Mouse (Mus musculus): Measurements from ENCODE around the gene Fbxo22. TPM values are rescaled to one million over a fixed set of nuclear protein-coding genes. Genes with fewer than 3 reads are reported as not detected.

Fbxo22 gene
- polyA plus RNA-seq, 1 experiment from 2014 or later, result 62.4 TPM

- ATAC-seq (ENCODE audit: insufficient number of reproducible peaks, insufficient read depth, low FRiP score, low read depth), result no peak
- Histone ChIP-seq H3K36me3 (ENCODE audit: control insufficient read depth, insufficient read depth, low read length) (peaks cover 27% of the 10 kb centered on the region), H3K27me3 (ENCODE audit: control insufficient read depth, insufficient read depth, low read length) (no peaks in the 10 kb centered on the region), H3K9me3 (ENCODE audit: control insufficient read depth, low read length) (no peaks in the 10 kb centered on the region), H3K9ac (ENCODE audit: low read length) (peak overlapping the region; percentile 84), H3K4me1 (ENCODE audit: control insufficient read depth in 2 of 2, insufficient read depth in 2 of 2, low read length in 2 of 2) (peaks cover 8 to 26% of the 10 kb centered on the region in 2 experiments), H3K4me2 (ENCODE audit: low read length) (peak overlapping the region; percentile 77), H3K4me3 (ENCODE audit: control insufficient read depth in 1 of 2, insufficient read depth in 1 of 2, low read depth in 1 of 2, low read length in 2 of 2) (peak overlapping the region; percentile 77 to 89), H3K27ac (replicated peaks in 1 of 2; ENCODE audit: control insufficient read depth in 1 of 2, insufficient read depth in 1 of 2, low read depth in 2 of 2, low read length in 2 of 2) (peak overlapping the region; percentile 83 to 88)
- whole genome bisulfite sequencing, result 0% methylated on average over 2 of the region's 2 CpGs
Observed at GRCm38 (mm10) chr9:55208458-55208789, 301 bp upstream of the Fbxo22 start.

- no peak for ATAC-seq (ENCODE audit: insufficient number of reproducible peaks, insufficient read depth, low FRiP score, low read depth)
- Histone ChIP-seq H3K4me3 (ENCODE audit: control insufficient read depth in 1 of 2, insufficient read depth in 1 of 2, low read depth in 1 of 2, low read length in 2 of 2) (no peak overlapping the region), H3K4me1 (ENCODE audit: control insufficient read depth in 2 of 2, insufficient read depth in 2 of 2, low read length in 2 of 2) (peaks cover 8 to 26% of the 10 kb centered on the region in 2 experiments), H3K9me3 (ENCODE audit: control insufficient read depth, low read length) (no peaks in the 10 kb centered on the region), H3K27me3 (ENCODE audit: control insufficient read depth, insufficient read depth, low read length) (no peaks in the 10 kb centered on the region), H3K27ac (replicated peaks in 1 of 2; ENCODE audit: control insufficient read depth in 1 of 2, insufficient read depth in 1 of 2, low read depth in 2 of 2, low read length in 2 of 2) (no peak overlapping the region), H3K4me2 (ENCODE audit: low read length) (no peak overlapping the region), H3K9ac (ENCODE audit: low read length) (peak overlapping the region; percentile 21; the same call in 1 of the 2 replicates), H3K36me3 (ENCODE audit: control insufficient read depth, insufficient read depth, low read length) (peaks cover 38% of the 10 kb centered on the region)
- 64% methylated on average over 4 of the region's 4 CpGs for WGBS
Observed at GRCm38 (mm10) chr9:55211611-55212010, 2.9 kb downstream of the Fbxo22 start.

DNA sequence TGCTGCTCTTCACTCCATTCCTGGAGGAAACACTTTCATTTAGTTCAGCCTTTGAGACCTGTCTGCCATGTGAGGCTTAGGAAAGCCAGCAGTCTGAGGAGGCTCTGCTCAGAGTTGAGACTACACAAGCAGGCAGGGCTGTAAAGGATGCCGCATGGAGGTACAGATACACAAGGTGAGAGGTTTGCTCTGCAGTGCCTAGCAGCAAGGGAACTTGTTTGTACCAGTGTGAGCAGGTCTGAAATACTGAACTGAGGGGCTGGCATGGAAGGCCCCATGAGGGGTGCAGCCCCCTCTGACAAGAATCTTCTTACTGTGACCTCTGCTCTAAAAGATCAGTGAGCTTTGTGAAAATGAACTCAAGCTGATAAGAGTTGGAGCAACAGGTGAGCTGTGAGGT, 4.7 kb downstream of the Fbxo22 start:
- H3K4me3 ChIP-seq (ENCODE audit: control insufficient read depth in 1 of 2, insufficient read depth in 1 of 2, low read depth in 1 of 2, low read length in 2 of 2), result no peak overlapping the region
- H3K9ac ChIP-seq (ENCODE audit: low read length), result no peak overlapping the region
- peaks cover 5 to 22% of the 10 kb centered on the region in 2 experiments for H3K4me1 ChIP-seq (ENCODE audit: control insufficient read depth in 2 of 2, insufficient read depth in 2 of 2, low read length in 2 of 2)
- no peak overlapping the region for H3K4me2 ChIP-seq (ENCODE audit: low read length)
- H3K27ac ChIP-seq (replicated peaks in 1 of 2; ENCODE audit: control insufficient read depth in 1 of 2, insufficient read depth in 1 of 2, low read depth in 2 of 2, low read length in 2 of 2), result no peak overlapping the region
- no peaks in the 10 kb centered on the region for H3K27me3 ChIP-seq (ENCODE audit: control insufficient read depth, insufficient read depth, low read length)
- peaks cover 53% of the 10 kb centered on the region for H3K36me3 ChIP-seq (ENCODE audit: control insufficient read depth, insufficient read depth, low read length)
- H3K9me3 ChIP-seq (ENCODE audit: control insufficient read depth, low read length), result no peaks in the 10 kb centered on the region
- no peak for ATAC-seq (ENCODE audit: insufficient number of reproducible peaks, insufficient read depth, low FRiP score, low read depth)
- 84% methylated on average over 1 of the region's 1 CpGs for WGBS

DNA sequence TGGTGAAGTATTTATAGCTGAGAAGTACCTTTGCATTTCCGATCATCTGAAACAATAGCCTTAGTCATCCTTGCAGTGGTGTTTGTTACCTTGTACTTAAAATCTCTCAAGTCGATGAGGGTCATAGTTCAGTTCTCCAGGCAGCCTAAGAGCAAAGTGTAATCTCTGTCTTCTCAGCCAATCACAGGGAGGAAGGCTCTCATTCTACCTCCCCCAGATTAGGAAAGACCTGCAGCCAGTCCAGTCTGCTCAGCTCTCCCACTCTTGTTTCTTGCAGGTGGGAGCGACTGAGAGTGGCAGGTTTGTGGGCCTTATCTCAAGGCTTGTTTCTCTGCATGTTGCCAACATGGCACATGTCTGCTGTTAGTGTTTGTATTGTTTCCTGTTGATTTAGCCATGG, 6.3 kb downstream of the Fbxo22 start:
- no peak overlapping the region for H3K4me2 ChIP-seq (ENCODE audit: low read length)
- no peak overlapping the region for H3K27ac ChIP-seq (replicated peaks in 1 of 2; ENCODE audit: control insufficient read depth in 1 of 2, insufficient read depth in 1 of 2, low read depth in 2 of 2, low read length in 2 of 2)
- peaks cover 3 to 15% of the 10 kb centered on the region in 2 experiments for H3K4me1 ChIP-seq (ENCODE audit: control insufficient read depth in 2 of 2, insufficient read depth in 2 of 2, low read length in 2 of 2)
- peaks cover 70% of the 10 kb centered on the region for H3K36me3 ChIP-seq (ENCODE audit: control insufficient read depth, insufficient read depth, low read length)
- no peak for ATAC-seq (ENCODE audit: insufficient number of reproducible peaks, insufficient read depth, low FRiP score, low read depth)
- no peaks in the 10 kb centered on the region for H3K27me3 ChIP-seq (ENCODE audit: control insufficient read depth, insufficient read depth, low read length)
- H3K9me3 ChIP-seq (ENCODE audit: control insufficient read depth, low read length), result no peaks in the 10 kb centered on the region
- H3K9ac ChIP-seq (ENCODE audit: low read length), result no peak overlapping the region
- WGBS, result 83% methylated on average over 3 of the region's 3 CpGs
- no peak overlapping the region for H3K4me3 ChIP-seq (ENCODE audit: control insufficient read depth in 1 of 2, insufficient read depth in 1 of 2, low read depth in 1 of 2, low read length in 2 of 2)

GRCm38 (mm10) chr9:55215648-55216047, 6.9 kb downstream of the Fbxo22 start:
- 87% methylated on average over 3 of the region's 3 CpGs for WGBS
- peaks cover 75% of the 10 kb centered on the region for H3K36me3 ChIP-seq (ENCODE audit: control insufficient read depth, insufficient read depth, low read length)
- no peak for ATAC-seq (ENCODE audit: insufficient number of reproducible peaks, insufficient read depth, low FRiP score, low read depth)
- no peaks in the 10 kb centered on the region for H3K9me3 ChIP-seq (ENCODE audit: control insufficient read depth, low read length)
- H3K27ac ChIP-seq (replicated peaks in 1 of 2; ENCODE audit: control insufficient read depth in 1 of 2, insufficient read depth in 1 of 2, low read depth in 2 of 2, low read length in 2 of 2), result no peak overlapping the region
- H3K4me2 ChIP-seq (ENCODE audit: low read length), result no peak overlapping the region
- no peaks in the 10 kb centered on the region for H3K27me3 ChIP-seq (ENCODE audit: control insufficient read depth, insufficient read depth, low read length)
- no peak overlapping the region for H3K9ac ChIP-seq (ENCODE audit: low read length)
- H3K4me3 ChIP-seq (ENCODE audit: control insufficient read depth in 1 of 2, insufficient read depth in 1 of 2, low read depth in 1 of 2, low read length in 2 of 2), result no peak overlapping the region
- peaks cover 3 to 11% of the 10 kb centered on the region in 2 experiments; a peak in 3 of 4 replicates for H3K4me1 ChIP-seq (ENCODE audit: control insufficient read depth in 2 of 2, insufficient read depth in 2 of 2, low read length in 2 of 2)

DNA sequence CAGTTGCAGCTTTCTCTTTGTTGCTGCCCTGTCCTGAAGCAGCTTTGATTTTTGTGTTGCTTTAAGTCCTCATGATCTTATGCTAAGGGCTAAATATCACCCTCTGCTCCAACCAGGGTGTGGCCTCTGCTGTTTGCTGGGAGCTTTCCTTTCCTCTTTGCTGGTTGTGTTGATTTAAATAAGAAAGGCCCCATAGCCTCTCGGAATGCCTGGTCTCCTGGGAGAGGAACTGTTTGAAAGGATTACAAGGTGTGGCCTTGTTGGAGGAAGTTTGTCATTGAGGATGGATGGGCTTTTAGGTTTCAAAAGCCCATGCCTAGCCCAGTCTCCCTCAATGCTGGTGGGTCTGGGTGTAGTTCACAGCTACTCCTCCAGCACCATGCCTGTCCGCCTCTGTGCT, 7.4 kb downstream of the Fbxo22 start:
- Histone ChIP-seq H3K27ac (replicated peaks in 1 of 2; ENCODE audit: control insufficient read depth in 1 of 2, insufficient read depth in 1 of 2, low read depth in 2 of 2, low read length in 2 of 2) (no peak overlapping the region), H3K4me2 (ENCODE audit: low read length) (no peak overlapping the region)
- no peak for ATAC-seq (ENCODE audit: insufficient number of reproducible peaks, insufficient read depth, low FRiP score, low read depth)

DNA sequence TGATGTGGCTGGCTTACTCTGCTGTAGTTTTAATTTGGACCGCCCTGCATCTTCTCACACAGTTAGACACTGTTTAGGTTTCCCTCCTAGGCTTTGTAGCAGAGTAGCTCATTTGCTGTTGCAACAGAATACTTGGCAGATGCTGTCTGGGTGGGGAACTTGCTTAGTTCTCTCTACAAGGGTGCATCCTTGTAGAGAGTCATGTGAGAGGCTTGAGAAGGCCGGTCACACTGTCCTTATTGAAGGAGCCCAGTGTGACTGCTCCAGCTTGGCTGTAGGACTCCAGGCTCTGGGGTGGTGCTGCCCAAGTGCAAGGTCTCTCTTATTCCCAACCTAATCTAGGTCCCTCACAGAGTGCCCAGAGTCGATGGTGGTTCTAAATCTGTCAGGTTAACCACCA, 8.7 kb downstream of the Fbxo22 start:
- no peak overlapping the region for H3K4me3 ChIP-seq (ENCODE audit: control insufficient read depth in 1 of 2, insufficient read depth in 1 of 2, low read depth in 1 of 2, low read length in 2 of 2)
- 82% methylated on average over 3 of the region's 3 CpGs for WGBS

More for the DNA sequence above, 7.4 kb downstream of the Fbxo22 start:
- Histone ChIP-seq H3K4me3 (ENCODE audit: control insufficient read depth in 1 of 2, insufficient read depth in 1 of 2, low read depth in 1 of 2, low read length in 2 of 2) (no peak overlapping the region), H3K27me3 (ENCODE audit: control insufficient read depth, insufficient read depth, low read length) (no peaks in the 10 kb centered on the region), H3K4me1 (ENCODE audit: control insufficient read depth in 2 of 2, insufficient read depth in 2 of 2, low read length in 2 of 2) (peaks cover 3 to 9% of the 10 kb centered on the region in 2 experiments; a peak in 3 of 4 replicates), H3K9me3 (ENCODE audit: control insufficient read depth, low read length) (no peaks in the 10 kb centered on the region), H3K9ac (ENCODE audit: low read length) (no peak overlapping the region), H3K36me3 (ENCODE audit: control insufficient read depth, insufficient read depth, low read length) (peaks cover 80% of the 10 kb centered on the region)
- WGBS, result 71% methylated on average over 2 of the region's 2 CpGs

DNA sequence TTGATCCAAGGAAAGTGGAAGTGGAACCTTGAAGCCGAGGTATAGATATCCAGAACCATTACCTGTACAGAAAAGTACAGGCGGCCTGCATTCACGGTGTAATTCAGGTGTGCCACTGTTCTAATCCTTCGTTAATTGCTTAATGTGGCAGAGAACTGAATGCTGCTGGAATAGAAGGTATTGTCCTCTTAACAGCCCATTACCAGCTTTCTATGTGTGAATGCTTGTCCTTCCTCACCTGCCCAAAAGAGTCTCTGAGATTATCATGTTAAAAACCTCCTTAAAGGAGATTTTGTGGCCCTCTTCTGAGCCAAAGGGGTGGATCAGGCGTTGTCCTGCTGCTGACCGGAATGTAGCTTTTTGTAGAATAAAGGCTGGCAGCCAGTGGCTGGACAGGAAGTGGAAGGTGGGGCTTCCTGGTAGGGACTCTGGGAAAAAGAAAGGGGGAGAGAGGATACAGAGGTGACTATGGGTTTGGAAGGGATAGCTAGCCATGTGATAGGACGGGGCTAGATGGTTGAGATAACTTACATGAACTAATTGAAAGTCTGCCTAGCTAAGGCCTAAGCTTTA, 16.5 kb downstream of the Fbxo22 start:
- Histone ChIP-seq H3K9ac (ENCODE audit: low read length) (no peak overlapping the region), H3K27ac (replicated peaks in 1 of 2; ENCODE audit: control insufficient read depth in 1 of 2, insufficient read depth in 1 of 2, low read depth in 2 of 2, low read length in 2 of 2) (no peak overlapping the region), H3K36me3 (ENCODE audit: control insufficient read depth, insufficient read depth, low read length) (peaks cover 60% of the 10 kb centered on the region), H3K4me3 (ENCODE audit: control insufficient read depth in 1 of 2, insufficient read depth in 1 of 2, low read depth in 1 of 2, low read length in 2 of 2) (no peak overlapping the region), H3K4me2 (ENCODE audit: low read length) (no peak overlapping the region), H3K4me1 (ENCODE audit: control insufficient read depth in 2 of 2, insufficient read depth in 2 of 2, low read length in 2 of 2) (no peaks in the 10 kb centered on the region), H3K9me3 (ENCODE audit: control insufficient read depth, low read length) (no peaks in the 10 kb centered on the region), H3K27me3 (ENCODE audit: control insufficient read depth, insufficient read depth, low read length) (no peaks in the 10 kb centered on the region)
- 79% methylated on average over 7 of the region's 7 CpGs for WGBS
- no peak for ATAC-seq (ENCODE audit: insufficient number of reproducible peaks, insufficient read depth, low FRiP score, low read depth)

More for the DNA sequence above, 8.7 kb downstream of the Fbxo22 start:
- H3K9ac ChIP-seq (ENCODE audit: low read length), result no peak overlapping the region
- no peaks in the 10 kb centered on the region for H3K4me1 ChIP-seq (ENCODE audit: control insufficient read depth in 2 of 2, insufficient read depth in 2 of 2, low read length in 2 of 2)
- peaks cover 93% of the 10 kb centered on the region for H3K36me3 ChIP-seq (ENCODE audit: control insufficient read depth, insufficient read depth, low read length)
- no peak for ATAC-seq (ENCODE audit: insufficient number of reproducible peaks, insufficient read depth, low FRiP score, low read depth)
- H3K27me3 ChIP-seq (ENCODE audit: control insufficient read depth, insufficient read depth, low read length), result no peaks in the 10 kb centered on the region
- H3K4me2 ChIP-seq (ENCODE audit: low read length), result no peak overlapping the region
- no peaks in the 10 kb centered on the region for H3K9me3 ChIP-seq (ENCODE audit: control insufficient read depth, low read length)
- no peak overlapping the region for H3K27ac ChIP-seq (replicated peaks in 1 of 2; ENCODE audit: control insufficient read depth in 1 of 2, insufficient read depth in 1 of 2, low read depth in 2 of 2, low read length in 2 of 2)

Data from heart, embryonic 14.5 days (tissue).